Mouse (Mus musculus) erythroblast, embryonic 14.5 days (primary cell): ENCODE measurements around the gene Mbnl1.

ENCODE experiments used
- GATA1 ChIP-seq: IDR thresholded peaks from 2 replicates; pipeline ENCODE4 v1.6.1; 2012; ENCODE audit warnings: low read length, inconsistent platforms, mixed read lengths
- TAL1 ChIP-seq: IDR thresholded peaks from 3 replicates; pipeline ENCODE4 v1.6.1; 2012; ENCODE audit warnings: low read length, inconsistent platforms, mixed read lengths

DNA sequence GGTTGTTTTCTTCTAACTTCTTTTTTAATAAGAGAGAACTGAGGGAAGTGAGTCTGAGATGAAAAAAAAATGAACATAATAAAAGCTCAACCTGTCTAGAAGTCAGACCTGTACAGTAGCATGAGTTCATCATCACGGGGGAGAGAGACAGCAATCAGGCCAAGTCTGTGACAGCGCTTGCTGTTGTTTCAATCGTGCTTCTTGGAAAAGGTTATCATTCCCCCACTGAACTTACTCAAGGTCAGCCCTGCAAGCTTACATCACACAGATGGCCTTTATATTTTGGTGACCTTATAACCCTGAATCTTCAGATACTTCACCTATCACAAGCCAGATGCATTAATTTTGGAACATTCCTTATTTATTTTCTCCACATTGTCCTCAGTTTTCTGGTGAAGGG, 80.4 kb downstream of the Mbnl1 start:
- TF ChIP-seq GATA1 (no peak), TAL1 (no peak)
